Mouse (Mus musculus): ENCODE measurements at regions not wholly inside any gene's neighbourhood (a gene's known extent, or its start where the extent isn't known, plus 50 kb on each side); places are given as distances from the start of the nearest gene placed in this dataset.

DNA sequence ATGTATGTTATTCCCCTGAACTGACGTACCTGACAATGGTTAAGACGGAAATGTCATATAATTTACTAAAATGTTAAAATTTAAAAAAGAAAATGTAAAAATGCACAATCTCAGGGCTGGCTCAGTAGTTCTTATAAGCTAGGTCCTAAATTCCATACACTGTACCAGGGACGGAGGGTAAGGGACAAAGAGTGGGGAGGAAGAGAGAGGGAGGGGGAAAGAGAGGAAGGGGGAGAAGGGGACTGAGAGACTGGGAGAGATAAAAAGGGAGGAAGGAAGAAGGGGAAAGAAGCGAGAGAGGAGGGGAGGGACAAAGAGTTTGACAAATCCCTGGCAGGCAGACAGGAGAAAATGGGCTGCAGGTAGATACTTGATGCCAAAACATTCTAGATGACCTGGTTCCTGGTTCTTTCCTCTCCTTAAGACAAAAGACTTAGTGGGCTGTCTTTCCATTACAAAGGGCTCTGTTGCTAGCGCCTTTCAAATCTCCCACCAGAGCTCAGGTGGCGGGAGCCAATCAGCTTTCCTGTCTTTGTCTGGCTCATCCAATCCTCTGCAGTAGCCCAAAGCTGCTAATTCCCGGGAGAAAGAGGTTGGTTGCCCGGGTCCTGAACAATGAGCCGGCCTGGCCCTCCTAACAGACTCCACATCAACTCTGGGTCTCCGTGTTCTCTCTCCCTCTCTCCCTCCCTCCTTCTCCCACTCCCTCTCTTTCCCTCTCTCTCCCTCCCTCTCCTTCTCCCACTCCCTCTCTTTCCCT, 92.7 kb upstream of the Gm14444 start:
- peak overlapping the region; percentile 32 for H3K4me3 ChIP-seq (replicated peaks; ENCODE audit: low read length)
- no peaks in the 10 kb centered on the region for H3K27me3 ChIP-seq (replicated peaks; ENCODE audit: control insufficient read depth, insufficient read depth, low read length)
- peak overlapping the region; percentile 94 for H3K27ac ChIP-seq (ENCODE audit: low read length)
- no peaks in the 10 kb centered on the region for H3K36me3 ChIP-seq (ENCODE audit: control insufficient read depth, insufficient read depth)
- H3K9me3 ChIP-seq (ENCODE audit: control insufficient read depth, low read length) = no peaks in the 10 kb centered on the region
- H3K4me2 ChIP-seq (ENCODE audit: low read length) = peak overlapping the region; percentile 55
- ATAC-seq = peak; percentile 96
- peaks cover 14% of the 10 kb centered on the region for H3K4me1 ChIP-seq (replicated peaks; ENCODE audit: control insufficient read depth, insufficient read depth, low read length)
- peak overlapping the region; percentile 57 for H3K9ac ChIP-seq (replicated peaks; ENCODE audit: low read depth, low read length)
- 6% methylated on average over 10 of the region's 10 CpGs for WGBS

DNA sequence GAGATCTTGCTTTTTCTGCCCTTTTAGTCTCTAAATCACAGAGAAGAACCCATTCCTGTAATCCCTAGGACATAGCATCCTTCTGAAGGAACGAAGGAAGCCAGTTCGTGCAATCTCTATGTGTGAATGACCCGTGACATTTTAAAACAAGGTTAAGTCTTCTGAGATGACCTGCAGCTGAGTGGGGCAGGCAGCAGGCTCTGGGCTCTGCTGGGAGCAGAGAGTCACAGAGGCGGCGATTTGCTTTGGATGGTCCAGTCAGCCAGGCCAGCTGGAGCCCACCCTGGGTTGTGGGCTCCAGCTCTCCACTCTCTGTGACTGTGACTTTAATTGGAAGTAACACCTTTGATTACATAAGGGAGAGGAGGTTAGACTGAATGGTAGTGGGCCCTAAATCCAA, 92.1 kb upstream of the Gm14444 start:
- 7% methylated on average over 5 of the region's 5 CpGs for WGBS
- H3K27me3 ChIP-seq (replicated peaks; ENCODE audit: control insufficient read depth, insufficient read depth, low read length) = no peaks in the 10 kb centered on the region
- ATAC-seq = peak; percentile 49
- H3K27ac ChIP-seq (ENCODE audit: low read length) = peak overlapping the region; percentile 94
- no peaks in the 10 kb centered on the region for H3K36me3 ChIP-seq (ENCODE audit: control insufficient read depth, insufficient read depth)
- H3K4me1 ChIP-seq (replicated peaks; ENCODE audit: control insufficient read depth, insufficient read depth, low read length) = peaks cover 14% of the 10 kb centered on the region
- H3K9me3 ChIP-seq (ENCODE audit: control insufficient read depth, low read length) = no peaks in the 10 kb centered on the region
- peak overlapping the region; percentile 55 for H3K4me2 ChIP-seq (ENCODE audit: low read length)
- H3K9ac ChIP-seq (replicated peaks; ENCODE audit: low read depth, low read length) = peak overlapping the region; percentile 57
- H3K4me3 ChIP-seq (replicated peaks; ENCODE audit: low read length) = peak overlapping the region; percentile 32

DNA sequence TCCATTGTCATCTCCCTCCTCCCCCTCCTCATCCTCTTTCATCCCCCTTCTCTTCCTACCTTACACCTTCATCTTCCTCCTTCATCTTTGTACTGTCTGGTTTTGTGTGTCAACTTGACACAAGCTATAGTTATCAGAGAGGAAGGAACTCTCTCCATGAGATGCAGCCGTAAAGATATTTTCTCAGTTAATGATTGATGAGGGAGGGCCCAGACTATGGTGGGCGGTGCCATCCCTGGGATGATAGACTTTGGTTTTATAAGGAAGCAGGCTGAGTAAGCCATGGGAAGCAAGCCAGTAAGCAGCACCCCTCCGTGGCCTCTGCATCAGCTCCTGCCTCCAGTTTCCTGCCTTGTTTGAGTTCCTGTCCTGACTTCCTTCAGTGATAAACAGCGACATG, 87.8 kb upstream of the Gm14444 start:
- H3K27ac ChIP-seq (ENCODE audit: low read length) = no peak overlapping the region
- H3K27me3 ChIP-seq (replicated peaks; ENCODE audit: control insufficient read depth, insufficient read depth, low read length) = no peaks in the 10 kb centered on the region
- H3K4me2 ChIP-seq (ENCODE audit: low read length) = no peak overlapping the region
- no peak for ATAC-seq
- no peaks in the 10 kb centered on the region for H3K36me3 ChIP-seq (ENCODE audit: control insufficient read depth, insufficient read depth)
- WGBS = 86% methylated on average over 4 of the region's 4 CpGs
- no peak overlapping the region for H3K4me3 ChIP-seq (replicated peaks; ENCODE audit: low read length)
- H3K4me1 ChIP-seq (replicated peaks; ENCODE audit: control insufficient read depth, insufficient read depth, low read length) = peaks cover 12% of the 10 kb centered on the region
- no peak overlapping the region for H3K9ac ChIP-seq (replicated peaks; ENCODE audit: low read depth, low read length)
- no peaks in the 10 kb centered on the region for H3K9me3 ChIP-seq (ENCODE audit: control insufficient read depth, low read length)

DNA sequence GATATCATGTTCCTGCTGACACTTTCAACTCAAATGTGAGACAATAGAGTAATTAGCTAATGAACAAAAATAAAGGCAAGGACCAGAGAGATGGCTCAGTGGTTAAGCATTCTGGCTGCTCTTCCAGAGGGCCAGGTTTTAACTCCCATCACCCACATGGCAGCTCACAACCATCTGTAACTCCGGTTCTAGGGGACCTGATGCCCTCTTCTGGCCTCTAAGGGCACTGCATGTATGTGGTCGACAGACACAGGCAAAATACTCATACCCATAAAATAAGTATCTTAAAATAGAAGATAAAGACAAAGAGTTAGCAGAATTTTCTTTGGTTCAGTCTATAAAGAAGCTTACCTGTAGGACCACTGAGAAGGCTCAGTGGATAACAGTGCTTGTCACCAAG, 80.3 kb upstream of the Gm14444 start:
- 78% methylated on average over 2 of the region's 2 CpGs for WGBS
- no peak overlapping the region for H3K4me3 ChIP-seq (replicated peaks; ENCODE audit: low read length)
- H3K27me3 ChIP-seq (replicated peaks; ENCODE audit: control insufficient read depth, insufficient read depth, low read length) = no peaks in the 10 kb centered on the region
- H3K36me3 ChIP-seq (ENCODE audit: control insufficient read depth, insufficient read depth) = no peaks in the 10 kb centered on the region
- H3K9me3 ChIP-seq (ENCODE audit: control insufficient read depth, low read length) = no peaks in the 10 kb centered on the region
- H3K4me1 ChIP-seq (replicated peaks; ENCODE audit: control insufficient read depth, insufficient read depth, low read length) = no peaks in the 10 kb centered on the region; the same call in 1 of the 2 replicates
- H3K4me2 ChIP-seq (ENCODE audit: low read length) = no peak overlapping the region
- no peak for ATAC-seq
- H3K9ac ChIP-seq (replicated peaks; ENCODE audit: low read depth, low read length) = no peak overlapping the region
- no peak overlapping the region for H3K27ac ChIP-seq (ENCODE audit: low read length)

DNA sequence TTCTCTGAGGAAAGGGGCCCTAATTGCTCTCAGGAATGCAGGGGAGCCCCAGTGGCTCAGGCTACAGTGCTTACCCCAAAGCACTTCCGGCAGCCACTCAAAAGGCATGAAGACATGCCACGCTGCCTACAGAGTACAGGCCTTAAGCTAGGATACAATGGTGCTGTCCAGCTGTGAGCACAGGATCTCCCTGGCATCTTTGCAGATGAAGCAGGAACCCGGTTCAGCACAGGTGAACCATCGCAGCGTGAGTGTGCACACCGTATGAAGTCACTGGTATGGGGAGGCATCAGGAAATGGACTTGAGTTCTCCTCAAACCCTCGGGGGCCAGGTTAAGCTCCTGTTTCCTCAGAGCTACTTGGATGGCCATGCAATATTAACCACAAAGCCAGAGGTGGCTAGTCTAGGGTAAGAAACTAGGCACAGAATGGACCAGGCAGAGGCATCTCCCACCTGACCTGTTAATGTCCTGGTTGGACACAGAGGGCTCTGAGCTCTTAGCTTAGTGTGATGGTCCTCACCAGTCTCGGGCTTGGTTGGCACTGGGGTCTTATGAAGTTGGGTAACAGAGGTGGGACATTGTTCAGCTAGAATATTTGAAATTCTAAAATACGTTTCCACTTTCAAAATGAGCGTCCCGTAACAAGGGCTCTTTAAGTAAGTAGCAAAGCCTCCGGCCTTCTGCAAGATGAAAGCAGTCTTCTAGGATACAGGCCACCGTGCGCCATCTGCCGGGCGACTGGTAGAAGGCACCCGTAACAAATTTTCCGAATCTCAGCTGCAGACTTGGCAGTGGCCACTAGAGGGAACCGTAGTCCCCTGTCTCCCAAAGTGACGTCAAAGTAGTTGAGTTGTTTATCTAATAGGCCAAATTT, 77.7 kb upstream of the Gm14444 start:
- H3K27ac ChIP-seq (ENCODE audit: low read length) = no peak overlapping the region
- no peaks in the 10 kb centered on the region for H3K27me3 ChIP-seq (replicated peaks; ENCODE audit: control insufficient read depth, insufficient read depth, low read length)
- no peak overlapping the region for H3K4me2 ChIP-seq (ENCODE audit: low read length)
- H3K36me3 ChIP-seq (ENCODE audit: control insufficient read depth, insufficient read depth) = no peaks in the 10 kb centered on the region
- 33% methylated on average over 20 of the region's 20 CpGs for WGBS
- no peaks in the 10 kb centered on the region; the same call in 1 of the 2 replicates for H3K4me1 ChIP-seq (replicated peaks; ENCODE audit: control insufficient read depth, insufficient read depth, low read length)
- no peaks in the 10 kb centered on the region for H3K9me3 ChIP-seq (ENCODE audit: control insufficient read depth, low read length)
- no peak overlapping the region for H3K9ac ChIP-seq (replicated peaks; ENCODE audit: low read depth, low read length)
- peak; percentile 70 for ATAC-seq
- H3K4me3 ChIP-seq (replicated peaks; ENCODE audit: low read length) = no peak overlapping the region

DNA sequence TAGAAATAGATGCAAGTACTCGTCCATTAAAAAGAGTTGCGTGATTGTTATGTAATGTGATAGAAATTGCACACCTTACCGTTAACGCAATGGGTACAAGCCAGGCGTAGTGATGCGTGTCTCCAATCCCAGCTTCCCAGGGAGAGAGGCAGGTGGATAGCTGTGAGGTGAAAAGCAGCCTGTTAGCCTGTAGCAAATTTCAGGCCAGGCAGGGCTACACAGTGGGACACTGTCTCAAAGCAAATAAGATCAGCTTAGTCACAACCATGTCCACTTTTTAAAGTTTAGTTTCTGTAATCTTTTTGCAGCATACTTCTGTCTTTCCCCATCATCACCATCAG, 77.1 kb upstream of the Gm14444 start:
- no peak overlapping the region for H3K27ac ChIP-seq (ENCODE audit: low read length)
- H3K4me1 ChIP-seq (replicated peaks; ENCODE audit: control insufficient read depth, insufficient read depth, low read length) = no peaks in the 10 kb centered on the region; the same call in 1 of the 2 replicates
- no peaks in the 10 kb centered on the region for H3K36me3 ChIP-seq (ENCODE audit: control insufficient read depth, insufficient read depth)
- no peak overlapping the region for H3K4me3 ChIP-seq (replicated peaks; ENCODE audit: low read length)
- WGBS = 12% methylated on average over 6 of the region's 6 CpGs
- ATAC-seq = peak; percentile 70
- no peaks in the 10 kb centered on the region for H3K27me3 ChIP-seq (replicated peaks; ENCODE audit: control insufficient read depth, insufficient read depth, low read length)
- H3K4me2 ChIP-seq (ENCODE audit: low read length) = no peak overlapping the region
- H3K9ac ChIP-seq (replicated peaks; ENCODE audit: low read depth, low read length) = no peak overlapping the region
- H3K9me3 ChIP-seq (ENCODE audit: control insufficient read depth, low read length) = no peaks in the 10 kb centered on the region

DNA sequence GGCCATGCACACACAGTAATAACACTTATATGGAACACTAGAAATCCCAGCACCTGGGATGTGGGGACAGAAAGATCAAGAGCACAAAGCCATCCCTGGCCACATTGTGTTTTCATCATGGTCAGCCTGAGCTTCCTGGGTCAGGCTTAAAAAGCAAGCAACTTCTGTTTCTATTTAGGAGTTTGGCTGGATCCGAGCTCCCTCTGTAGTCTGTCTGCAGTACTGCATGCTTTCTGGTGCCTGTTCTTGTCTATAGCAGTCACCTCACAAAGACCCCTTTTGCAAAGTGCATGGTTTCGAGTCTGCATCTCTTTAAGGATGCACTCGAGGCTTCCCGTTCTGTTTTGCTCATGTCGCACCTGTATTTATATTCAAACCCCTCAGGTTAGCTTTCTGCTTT, 73.4 kb upstream of the Gm14444 start:
- no peak for ATAC-seq
- no peaks in the 10 kb centered on the region for H3K36me3 ChIP-seq (ENCODE audit: control insufficient read depth, insufficient read depth)
- H3K27me3 ChIP-seq (replicated peaks; ENCODE audit: control insufficient read depth, insufficient read depth, low read length) = no peaks in the 10 kb centered on the region
- no peak overlapping the region for H3K9ac ChIP-seq (replicated peaks; ENCODE audit: low read depth, low read length)
- no peak overlapping the region for H3K4me2 ChIP-seq (ENCODE audit: low read length)
- H3K9me3 ChIP-seq (ENCODE audit: control insufficient read depth, low read length) = no peaks in the 10 kb centered on the region
- H3K27ac ChIP-seq (ENCODE audit: low read length) = no peak overlapping the region
- 32% methylated on average over 5 of the region's 5 CpGs for WGBS
- no peak overlapping the region for H3K4me3 ChIP-seq (replicated peaks; ENCODE audit: low read length)
- H3K4me1 ChIP-seq (replicated peaks; ENCODE audit: control insufficient read depth, insufficient read depth, low read length) = no peaks in the 10 kb centered on the region; the same call in none of the 2 replicates

DNA sequence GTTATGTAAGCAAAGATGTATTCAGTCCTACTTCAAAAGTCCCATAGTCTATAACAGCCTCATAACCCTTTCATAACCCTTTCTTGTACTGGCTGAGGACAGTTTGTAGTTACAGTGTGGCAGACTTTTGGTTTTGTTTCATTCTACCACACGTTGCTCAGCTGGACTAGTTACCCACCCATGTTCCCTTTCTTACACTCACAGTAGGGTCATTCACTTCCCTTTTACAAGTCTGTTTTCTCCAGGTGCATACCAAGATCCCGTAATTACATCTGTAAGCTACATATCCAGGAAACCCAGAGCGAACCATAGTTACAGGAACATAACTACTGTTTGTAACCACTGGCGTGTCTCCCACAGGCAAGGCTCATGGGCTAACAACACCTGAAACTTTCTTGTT, 72.1 kb upstream of the Gm14444 start:
- Histone ChIP-seq H3K36me3 (ENCODE audit: control insufficient read depth, insufficient read depth) (no peaks in the 10 kb centered on the region), H3K27ac (ENCODE audit: low read length) (no peak overlapping the region), H3K4me2 (ENCODE audit: low read length) (no peak overlapping the region), H3K4me1 (replicated peaks; ENCODE audit: control insufficient read depth, insufficient read depth, low read length) (no peaks in the 10 kb centered on the region; the same call in 1 of the 2 replicates), H3K9ac (replicated peaks; ENCODE audit: low read depth, low read length) (no peak overlapping the region), H3K27me3 (replicated peaks; ENCODE audit: control insufficient read depth, insufficient read depth, low read length) (no peaks in the 10 kb centered on the region), H3K4me3 (replicated peaks; ENCODE audit: low read length) (no peak overlapping the region), H3K9me3 (ENCODE audit: control insufficient read depth, low read length) (no peaks in the 10 kb centered on the region)
- no peak for ATAC-seq
- 89% methylated on average over 4 of the region's 4 CpGs for WGBS

DNA sequence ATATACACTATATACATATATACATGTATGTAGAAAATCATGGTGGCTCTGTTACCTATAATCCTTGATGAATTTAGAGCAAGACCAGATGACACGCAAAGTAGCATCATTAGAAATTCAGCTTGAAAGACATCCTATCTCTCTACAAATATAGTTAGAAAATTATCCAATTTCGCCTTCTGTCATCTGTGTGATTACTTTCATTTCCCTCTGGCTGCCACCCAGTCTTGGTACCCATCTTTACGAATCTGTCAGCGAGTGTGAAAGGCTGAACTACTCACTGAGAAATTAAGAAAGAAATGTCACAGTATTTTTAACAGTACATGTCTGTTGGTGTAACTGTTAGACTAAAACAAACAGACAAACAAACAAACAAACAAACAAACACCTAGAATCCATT, 67.8 kb upstream of the Gm14444 start:
- H3K4me1 ChIP-seq (replicated peaks; ENCODE audit: control insufficient read depth, insufficient read depth, low read length) = no peaks in the 10 kb centered on the region; the same call in 1 of the 2 replicates
- H3K36me3 ChIP-seq (ENCODE audit: control insufficient read depth, insufficient read depth) = no peaks in the 10 kb centered on the region
- no peak overlapping the region for H3K4me2 ChIP-seq (ENCODE audit: low read length)
- WGBS = 77% methylated on average over 4 of the region's 4 CpGs
- no peak overlapping the region for H3K27ac ChIP-seq (ENCODE audit: low read length)
- no peaks in the 10 kb centered on the region for H3K27me3 ChIP-seq (replicated peaks; ENCODE audit: control insufficient read depth, insufficient read depth, low read length)
- no peak overlapping the region for H3K4me3 ChIP-seq (replicated peaks; ENCODE audit: low read length)
- H3K9ac ChIP-seq (replicated peaks; ENCODE audit: low read depth, low read length) = no peak overlapping the region
- H3K9me3 ChIP-seq (ENCODE audit: control insufficient read depth, low read length) = no peaks in the 10 kb centered on the region
- 0 out of 2 replicates have a peak, but pooled peaks have one; percentile 36 for ATAC-seq

All from forebrain, embryonic 16.5 days (tissue).